Mouse (Mus musculus): ENCODE measurements around the gene Nck2.

DNA sequence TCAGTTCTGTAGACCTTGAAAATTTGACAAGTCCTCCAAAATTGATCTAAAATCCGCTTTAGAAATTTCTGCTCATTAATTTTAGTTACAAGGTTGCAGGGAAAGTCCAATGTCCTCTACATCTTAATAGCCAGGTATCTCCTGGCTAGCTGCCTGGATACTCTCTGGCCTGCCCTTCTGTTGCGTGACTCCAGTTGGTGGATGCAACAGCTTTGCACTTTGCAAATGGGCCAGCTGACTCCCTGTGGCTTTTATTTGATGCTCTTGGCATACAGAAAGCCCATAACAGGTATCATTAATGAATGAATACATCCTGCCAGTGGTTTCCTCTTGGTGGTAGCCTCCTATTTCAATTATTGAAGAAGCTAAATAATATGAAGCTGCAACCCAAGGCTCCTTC, 47.3 kb upstream of the Nck2 start:
- TF ChIP-seq CTCF (IDR thresholded peaks at IDR 0.05; ENCODE audit: borderline replicate concordance, extremely low read depth, insufficient read depth, insufficient read length): no peak
- TF ChIP-seq POLR2A (IDR thresholded peaks at IDR 0.05; ENCODE audit: borderline replicate concordance, extremely low read depth, insufficient read depth, insufficient read length, poor library complexity, severe bottlenecking): no peak
